Mouse (Mus musculus) limb, embryonic 11.5 days (tissue): Measurements from ENCODE around the gene Ldhc. TPM values are rescaled to one million over a fixed set of nuclear protein-coding genes. Genes with fewer than 3 reads are reported as not detected.
"Not testable (repeated sequence)": the region's sequence is repeated elsewhere in the genome, so short reads cannot be mapped to it uniquely, and the experiment has no call there.

Experiments used
- ATAC-seq: fragments of 200-750 bp; cut with Nextera tagmentation; 2 replicates; pipeline ENCODE4 v1.8.0; 2017; ENCODE audit warnings: low read depth; ENCODE audit not compliant: insufficient number of reproducible peaks, low FRiP score, low TSS enrichment
- DNase-seq: peaks from one replicate; pipeline ENCODE4 v3.0.0-alpha.2; 2015; ENCODE audit warnings: low spot score
- H3K27ac ChIP-seq: fragments of 300-500 bp; sonication (generic); replicated peaks from 2 replicates; pipeline ENCODE4 v1.5.1; 2014; ENCODE audit warnings: low read depth, mild to moderate bottlenecking, low read length
- H3K27me3 ChIP-seq: fragments of 300-500 bp; sonication (generic); 2 replicates; pipeline ENCODE4 v1.6.1; 2014; ENCODE audit warnings: mild to moderate bottlenecking, low read length, mixed read lengths; ENCODE audit not compliant: control insufficient read depth, insufficient read depth
- H3K36me3 ChIP-seq: fragments of 300-500 bp; sonication (generic); 2 replicates; pipeline ENCODE4 v1.6.1; 2014; ENCODE audit warnings: mild to moderate bottlenecking, low read length, moderate library complexity, mixed read lengths; ENCODE audit not compliant: control insufficient read depth, insufficient read depth
- H3K4me1 ChIP-seq: fragments of 300-500 bp; sonication (generic); 2 replicates; pipeline ENCODE4 v1.6.1; 2014; ENCODE audit warnings: low read length, mixed read lengths; ENCODE audit not compliant: control insufficient read depth, insufficient read depth
- H3K4me2 ChIP-seq: fragments of 300-500 bp; sonication (generic); 2 replicates; pipeline ENCODE4 v1.6.1; 2014; ENCODE audit warnings: low read depth, mild to moderate bottlenecking, moderate library complexity; ENCODE audit not compliant: severe bottlenecking
- H3K4me3 ChIP-seq: fragments of 300-500 bp; sonication (generic); 2 replicates; pipeline ENCODE4 v1.5.1; 2014; ENCODE audit warnings: low read depth, low read length
- H3K9ac ChIP-seq: fragments of 300-500 bp; sonication (generic); 2 replicates; pipeline ENCODE4 v1.6.1; 2014; ENCODE audit warnings: mild to moderate bottlenecking, low read length
- H3K9me3 ChIP-seq: fragments of 300-500 bp; sonication (generic); 2 replicates; pipeline ENCODE4 v1.6.1; 2016; ENCODE audit warnings: low read length; ENCODE audit not compliant: control insufficient read depth
- WGBS: fragments of 180-500 bp; shearing (Covaris S2); extraction: QIAGEN DNeasy Blood & Tissue Kit; methylation state at CpG from one replicate; pipeline ENCODE4 v1.1.7; 2014; 5-methylcytosine and 5-hydroxymethylcytosine counted together
- polyA plus RNA-seq: library from polyadenylated mRNA; unstranded; fragments of >200 nt; fragmentation: Nextera tagmentation; extraction: Ambion mirVana; gene quantifications from 2 replicates; pipeline ENCODE4 v1.2.1, GENCODE M21; 2014

Gene Ldhc
- 0.19 and 0.26 TPM in 2 replicates for polyA plus RNA-seq

DNA sequence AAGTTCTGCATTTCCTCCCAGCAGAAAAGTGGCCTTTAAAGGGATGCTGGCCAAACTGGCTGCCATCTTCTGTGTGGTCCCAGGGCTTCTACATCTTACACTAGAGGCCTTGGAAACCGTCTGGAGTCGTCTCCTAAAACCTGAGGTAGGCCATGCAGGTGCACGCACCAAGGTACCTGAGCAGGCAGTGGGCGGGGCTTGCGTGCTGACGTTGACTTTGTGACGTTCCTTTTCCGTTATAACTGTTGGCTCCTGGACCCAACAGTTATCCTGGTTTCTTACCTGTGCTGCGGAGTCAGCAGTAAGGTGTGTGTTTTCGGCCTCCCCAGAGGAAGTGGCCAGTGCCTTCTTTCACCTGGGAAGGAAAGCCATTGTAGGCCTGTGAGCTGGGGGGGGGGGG lies at the start of gene Ldhc:
Ldhc (plus strand) TSS at position 208 of the 400 bp plus-strand sequence.
- Histone ChIP-seq H3K4me3 (no peak within 1 kb of the TSS), H3K9me3 (no peaks in the 10 kb centered on the region), H3K27me3 (no peaks in the 10 kb centered on the region), H3K36me3 (peaks cover under 1% of the 10 kb centered on the region), H3K4me2 (no peak within 1 kb of the TSS), H3K9ac (no peak within 1 kb of the TSS), H3K27ac (no peak within 1 kb of the TSS), H3K4me1 (no peaks in the 10 kb centered on the region)
- ATAC-seq (no peak), DNase-seq (no peak)
- WGBS, result 45% methylated on average over 10 of the region's 10 CpGs

DNA sequence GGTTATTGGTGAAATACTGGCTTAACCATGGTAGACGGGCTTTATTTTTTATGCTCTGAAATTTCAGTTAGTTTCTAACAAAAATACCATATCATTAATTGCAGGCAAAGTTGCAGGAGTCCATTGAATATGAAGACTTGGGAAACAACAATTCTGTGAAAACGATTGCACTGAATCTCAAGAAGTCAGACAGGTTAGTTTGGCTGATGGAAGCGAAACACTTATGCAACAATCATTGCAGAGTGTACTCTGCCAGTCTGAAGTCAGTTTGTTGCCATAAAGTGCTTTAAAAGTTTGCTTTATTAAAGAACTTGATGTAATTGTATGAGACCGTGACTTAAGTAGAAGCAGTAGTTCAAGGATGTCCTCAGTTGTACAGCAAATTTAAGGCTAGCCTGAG lies 47.0 kb upstream of the Ldhc start:
- H3K27ac ChIP-seq, result no peak overlapping the region
- DNase-seq (no peak), ATAC-seq (no peak)
- no peak overlapping the region for H3K9ac ChIP-seq
- WGBS, result 94% methylated on average over 4 of the region's 4 CpGs
- H3K36me3 ChIP-seq, result peaks cover 30% of the 10 kb centered on the region
- no peaks in the 10 kb centered on the region for H3K9me3 ChIP-seq
- H3K4me3 ChIP-seq, result no peak overlapping the region
- H3K4me1 ChIP-seq, result no peaks in the 10 kb centered on the region
- no peak overlapping the region for H3K4me2 ChIP-seq
- H3K27me3 ChIP-seq, result no peaks in the 10 kb centered on the region

DNA sequence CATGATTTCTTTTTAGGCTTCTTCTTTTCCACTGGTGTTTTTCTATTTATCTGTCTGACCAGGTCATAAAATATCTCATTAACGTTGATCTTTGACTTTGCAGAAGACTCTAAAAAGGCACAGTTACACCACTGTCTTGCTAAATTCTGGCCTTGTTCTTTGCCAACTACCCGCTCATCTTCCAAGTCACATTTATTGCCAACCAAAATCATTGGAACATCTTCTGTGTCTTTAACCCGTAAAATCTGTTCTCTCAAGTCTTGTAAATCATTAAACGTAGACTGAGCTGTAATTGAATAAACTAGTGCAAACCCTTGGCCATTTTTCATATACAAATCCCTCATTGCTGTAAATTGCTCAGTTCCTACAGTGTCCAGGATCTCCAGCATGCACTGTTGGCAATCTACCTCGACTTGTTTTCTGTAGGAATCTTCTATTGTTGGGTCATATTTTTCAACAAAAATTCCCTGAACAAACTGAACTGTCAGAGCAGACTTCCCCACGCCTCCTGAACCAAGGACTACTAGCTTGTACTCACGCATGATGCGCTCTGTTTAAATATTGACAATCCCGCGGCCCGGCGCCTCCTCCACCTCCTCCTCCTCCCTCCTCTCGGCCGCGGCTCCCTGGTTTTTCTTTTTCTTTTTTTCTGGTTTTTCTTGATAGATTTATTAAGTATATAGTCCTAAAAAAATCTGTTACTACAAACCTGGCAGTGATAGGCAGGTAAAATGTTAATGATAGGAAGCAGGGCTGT lies 39.9 kb upstream of the Ldhc start:
- H3K4me1 ChIP-seq, H3K9me3 ChIP-seq, H3K9ac ChIP-seq, H3K4me2 ChIP-seq, H3K27me3 ChIP-seq, ATAC-seq, H3K4me3 ChIP-seq, H3K27ac ChIP-seq, DNase-seq: not testable (repeated sequence)
- H3K36me3 ChIP-seq, result peaks cover 25% of the 10 kb centered on the region
- WGBS, result 93% methylated on average over 15 of the region's 15 CpGs

DNA sequence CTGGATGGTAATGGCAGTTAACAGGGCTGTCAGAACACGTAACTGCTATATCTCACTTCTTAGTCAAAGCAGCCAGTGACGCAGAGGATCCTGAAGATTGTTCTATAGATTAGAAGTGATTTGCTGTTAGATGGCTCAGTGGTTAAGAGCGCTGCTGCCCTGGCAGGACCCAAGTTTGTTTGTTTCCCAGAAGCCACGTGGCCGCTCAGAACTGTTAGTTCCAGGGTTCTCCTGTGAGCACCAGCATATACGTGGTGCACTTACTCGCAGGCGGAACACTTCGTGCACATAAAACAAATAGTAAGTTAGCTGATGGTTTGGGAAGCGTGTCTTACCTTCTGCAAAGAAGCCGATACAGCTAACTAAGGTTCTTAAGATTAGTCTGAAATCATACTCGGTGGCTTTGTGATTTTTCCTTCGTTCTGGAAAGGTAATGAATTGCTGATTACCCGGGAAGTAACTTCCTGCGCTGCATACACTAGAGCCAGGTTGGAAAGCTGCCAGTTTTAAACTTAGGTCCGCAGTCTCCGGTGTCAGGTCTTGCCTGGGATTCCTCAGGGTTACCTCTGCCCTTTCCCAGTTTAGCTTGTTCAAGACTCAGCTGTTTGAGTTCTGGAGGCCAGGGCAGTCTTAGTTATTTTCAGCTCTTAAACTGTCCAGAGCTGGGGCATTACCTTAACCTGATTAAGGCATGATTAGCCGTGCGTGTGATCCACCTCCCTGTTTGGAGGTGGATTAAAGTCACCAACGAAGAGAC lies 33.8 kb upstream of the Ldhc start:
- no peak overlapping the region for H3K4me2 ChIP-seq
- no peak overlapping the region for H3K27ac ChIP-seq
- no peak overlapping the region for H3K4me3 ChIP-seq
- ATAC-seq (no peak), DNase-seq (no peak)
- no peaks in the 10 kb centered on the region for H3K9me3 ChIP-seq
- H3K4me1 ChIP-seq, result no peaks in the 10 kb centered on the region
- no peaks in the 10 kb centered on the region for H3K27me3 ChIP-seq
- 79% methylated on average over 20 of the region's 20 CpGs for WGBS
- peaks cover 9% of the 10 kb centered on the region for H3K36me3 ChIP-seq
- H3K9ac ChIP-seq, result no peak overlapping the region

DNA sequence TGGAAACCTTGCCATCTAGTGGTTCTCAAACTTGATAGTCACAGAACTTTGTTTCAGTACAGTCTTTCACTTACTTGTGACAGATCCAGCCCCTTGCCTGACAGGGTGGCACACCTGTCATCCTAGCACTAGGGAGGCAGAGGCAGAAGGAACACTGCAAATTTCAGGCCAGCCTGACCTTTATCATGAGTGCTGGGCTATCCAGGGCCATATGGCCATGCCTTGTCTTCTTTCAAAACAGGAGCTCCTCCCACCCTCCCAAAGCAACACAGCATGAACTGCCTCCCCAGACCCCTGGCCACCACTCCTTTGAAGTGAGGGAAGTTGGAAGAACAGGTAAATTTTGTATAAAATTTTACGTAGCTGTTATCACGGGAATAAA lies 33.2 kb upstream of the Ldhc start:
- H3K9me3 ChIP-seq, result no peaks in the 10 kb centered on the region
- H3K27me3 ChIP-seq, result no peaks in the 10 kb centered on the region
- no peak for DNase-seq
- H3K4me1 ChIP-seq, result no peaks in the 10 kb centered on the region
- 79% methylated on average over 2 of the region's 2 CpGs for WGBS
- H3K27ac ChIP-seq, result no peak overlapping the region
- peaks cover 3% of the 10 kb centered on the region for H3K36me3 ChIP-seq
- no peak overlapping the region for H3K4me2 ChIP-seq
- no peak for ATAC-seq
- no peak overlapping the region for H3K4me3 ChIP-seq
- H3K9ac ChIP-seq, result no peak overlapping the region

DNA sequence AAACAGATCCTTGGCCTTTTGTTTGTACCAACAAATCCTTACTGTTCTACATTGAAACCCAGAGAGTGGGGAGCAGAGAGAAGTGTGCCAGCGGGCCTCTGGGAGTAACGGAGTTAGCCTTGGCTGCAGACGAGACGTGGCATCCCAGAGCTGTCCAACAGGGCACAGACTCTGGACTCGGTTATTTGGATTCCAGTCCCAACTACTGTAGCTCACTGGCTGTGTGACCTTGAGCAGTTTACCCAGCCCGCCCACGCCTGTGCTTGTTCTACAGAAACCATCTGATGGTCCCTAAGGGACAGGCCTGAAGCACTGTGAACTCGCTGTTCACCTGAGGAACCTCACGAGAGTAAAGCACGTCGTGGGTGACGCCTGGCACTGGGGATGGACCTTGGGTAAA lies 31.1 kb upstream of the Ldhc start:
- DNase-seq (no peak), ATAC-seq (no peak)
- Histone ChIP-seq H3K36me3 (no peaks in the 10 kb centered on the region), H3K9me3 (no peaks in the 10 kb centered on the region), H3K27me3 (no peaks in the 10 kb centered on the region), H3K27ac (no peak overlapping the region), H3K4me2 (no peak overlapping the region), H3K4me3 (no peak overlapping the region), H3K4me1 (no peaks in the 10 kb centered on the region), H3K9ac (no peak overlapping the region)
- 88% methylated on average over 12 of the region's 12 CpGs for whole genome bisulfite sequencing

DNA sequence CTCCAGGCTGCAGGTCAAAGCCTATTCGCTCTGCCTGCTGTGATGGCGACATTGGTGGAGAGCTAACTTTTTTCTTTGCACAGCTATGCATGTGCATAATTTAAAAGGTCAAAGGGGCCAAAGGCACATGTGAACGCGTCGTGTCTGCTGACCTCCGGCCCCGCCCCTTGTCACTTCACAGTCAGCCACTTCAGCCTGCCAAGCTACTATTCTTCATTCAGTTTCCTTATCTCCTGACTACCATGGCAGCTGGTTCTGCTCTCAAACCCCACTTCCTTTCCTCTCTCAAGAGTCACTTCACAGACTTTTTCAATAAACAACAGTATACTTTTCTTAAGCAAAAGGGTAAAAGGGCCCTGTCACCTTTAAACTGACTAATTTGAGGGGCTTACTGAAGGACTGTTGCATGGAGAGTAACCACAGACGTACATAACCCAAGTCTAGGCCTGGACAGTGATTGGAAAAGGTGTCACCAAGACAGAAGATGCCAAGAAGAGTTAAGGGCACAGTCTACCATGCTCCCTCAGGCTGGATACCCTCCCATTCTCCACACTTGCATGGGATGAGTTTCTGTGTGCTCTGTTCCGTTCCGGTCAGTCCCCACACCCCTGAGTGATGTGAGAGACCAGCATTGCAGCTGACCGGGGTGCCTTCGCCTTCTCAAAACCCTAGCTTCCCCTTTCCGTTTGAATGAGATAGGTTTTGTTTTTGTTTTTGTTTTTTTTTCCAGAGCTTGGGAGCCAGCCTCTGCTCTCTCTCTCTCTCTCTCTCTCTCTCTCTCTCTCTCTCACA lies 30.0 kb upstream of the Ldhc start:
- Histone ChIP-seq H3K4me1 (no peaks in the 10 kb centered on the region), H3K4me2 (no peak overlapping the region), H3K27me3 (no peaks in the 10 kb centered on the region), H3K9ac (no peak overlapping the region), H3K4me3 (no peak overlapping the region), H3K27ac (no peak overlapping the region), H3K9me3 (no peaks in the 10 kb centered on the region), H3K36me3 (no peaks in the 10 kb centered on the region)
- DNase-seq, result no peak
- no peak for ATAC-seq
- 61% methylated on average over 13 of the region's 13 CpGs for WGBS

DNA sequence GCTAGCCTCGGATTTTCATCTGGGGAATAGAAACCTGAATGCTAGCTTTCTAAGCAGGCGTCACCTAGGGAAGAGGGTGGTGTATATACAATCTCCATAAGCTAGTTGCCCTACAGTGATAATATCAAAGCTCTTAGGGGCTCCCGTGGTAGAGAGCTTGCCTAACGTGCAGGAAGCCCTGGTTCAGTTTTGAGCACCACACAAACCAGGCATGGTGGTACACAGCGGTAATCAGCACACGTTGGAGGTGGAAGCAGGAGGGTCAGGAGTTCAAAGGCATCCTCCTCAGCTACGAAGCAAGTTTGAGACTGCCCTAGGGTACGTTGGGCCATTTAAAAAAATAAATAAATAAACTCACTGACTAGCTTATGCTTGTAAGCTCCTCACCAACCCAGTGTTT lies 29.3 kb upstream of the Ldhc start:
- Histone ChIP-seq H3K4me3 (no peak overlapping the region), H3K4me2 (no peak overlapping the region), H3K9me3 (no peaks in the 10 kb centered on the region), H3K36me3 (no peaks in the 10 kb centered on the region), H3K4me1 (no peaks in the 10 kb centered on the region), H3K27ac (no peak overlapping the region), H3K27me3 (no peaks in the 10 kb centered on the region), H3K9ac (no peak overlapping the region)
- ATAC-seq, result no peak
- no peak for DNase-seq
- 74% methylated on average over 8 of the region's 8 CpGs for WGBS
